Mouse (Mus musculus): ENCODE data around the gene Spdya.
"Not testable (repeated sequence)": the region's sequence is repeated elsewhere in the genome, so short reads cannot be mapped to it uniquely, and the experiment has no call there.

Gene Spdya

GRCm38 (mm10) chr17:71551757-71552451 lies at the start of gene Spdya:
Spdya (plus strand) TSS chr17:71552061.
- DNase-seq (ENCODE audit: low spot score in 2 of 2), result peak; percentile 83 to 88

DNA sequence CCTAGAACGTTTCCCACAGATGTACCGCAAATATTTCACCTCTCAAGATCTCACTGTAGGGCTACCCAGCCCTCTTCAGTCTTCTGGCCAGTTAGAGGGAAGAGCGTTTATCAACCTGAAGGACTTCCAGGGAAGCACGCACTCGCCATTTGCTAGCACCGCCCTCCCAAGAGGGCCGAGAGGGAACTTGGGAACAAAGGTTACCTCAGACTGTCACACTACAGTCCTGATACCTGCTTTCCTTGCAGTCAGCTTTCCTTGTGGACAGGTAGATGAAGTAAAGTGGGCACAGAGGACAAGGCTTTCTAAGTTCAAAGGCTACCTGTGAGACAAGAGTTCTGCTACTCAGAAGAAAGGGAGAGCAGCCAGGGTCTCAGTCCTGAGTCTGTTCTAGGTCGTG lies 45.0 kb upstream of the Spdya start:
- no peak for DNase-seq (ENCODE audit: low spot score in 2 of 2)

DNA sequence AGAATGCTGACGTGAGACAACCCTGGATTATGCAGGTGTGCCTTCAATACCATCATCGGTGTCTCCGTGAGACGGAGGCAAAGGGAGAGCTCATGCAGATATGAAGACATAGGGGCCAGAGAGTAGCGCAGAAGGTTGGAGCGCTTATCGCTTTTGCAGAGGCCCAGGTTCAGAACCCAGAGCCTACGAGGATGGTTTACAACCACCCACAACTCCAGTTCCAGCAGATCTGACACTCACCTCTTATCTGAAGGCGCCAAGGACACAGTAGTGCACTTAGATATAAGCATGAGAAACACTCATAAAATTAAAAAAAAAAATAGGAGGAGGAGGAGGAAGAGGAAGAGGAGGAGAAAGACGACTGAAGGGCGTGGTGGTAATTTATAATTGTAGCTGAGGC lies 41.6 kb upstream of the Spdya start:
- no peak for DNase-seq (ENCODE audit: low spot score in 2 of 2)

DNA sequence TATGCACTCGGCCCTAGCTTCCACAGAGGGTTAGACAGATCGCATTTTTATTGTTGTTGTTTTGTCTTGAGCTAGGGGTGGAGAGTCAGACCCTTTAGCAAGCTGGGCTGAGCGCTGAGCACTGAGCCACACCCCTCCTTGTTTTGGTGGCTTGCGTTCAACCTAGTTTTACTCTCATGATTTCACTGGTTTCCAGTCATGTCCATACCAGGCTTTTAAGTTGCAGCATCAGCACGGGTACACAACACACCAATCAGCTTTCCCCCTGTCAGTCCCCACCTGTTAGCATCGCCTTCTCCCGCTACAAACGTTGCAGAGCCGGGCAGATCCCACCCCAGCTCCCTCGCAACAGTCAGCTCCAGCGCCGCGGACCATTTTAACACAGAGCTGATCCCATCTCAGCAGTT lies 25.6 kb upstream of the Spdya start:
- no peak for DNase-seq (ENCODE audit: low spot score in 2 of 2)

DNA sequence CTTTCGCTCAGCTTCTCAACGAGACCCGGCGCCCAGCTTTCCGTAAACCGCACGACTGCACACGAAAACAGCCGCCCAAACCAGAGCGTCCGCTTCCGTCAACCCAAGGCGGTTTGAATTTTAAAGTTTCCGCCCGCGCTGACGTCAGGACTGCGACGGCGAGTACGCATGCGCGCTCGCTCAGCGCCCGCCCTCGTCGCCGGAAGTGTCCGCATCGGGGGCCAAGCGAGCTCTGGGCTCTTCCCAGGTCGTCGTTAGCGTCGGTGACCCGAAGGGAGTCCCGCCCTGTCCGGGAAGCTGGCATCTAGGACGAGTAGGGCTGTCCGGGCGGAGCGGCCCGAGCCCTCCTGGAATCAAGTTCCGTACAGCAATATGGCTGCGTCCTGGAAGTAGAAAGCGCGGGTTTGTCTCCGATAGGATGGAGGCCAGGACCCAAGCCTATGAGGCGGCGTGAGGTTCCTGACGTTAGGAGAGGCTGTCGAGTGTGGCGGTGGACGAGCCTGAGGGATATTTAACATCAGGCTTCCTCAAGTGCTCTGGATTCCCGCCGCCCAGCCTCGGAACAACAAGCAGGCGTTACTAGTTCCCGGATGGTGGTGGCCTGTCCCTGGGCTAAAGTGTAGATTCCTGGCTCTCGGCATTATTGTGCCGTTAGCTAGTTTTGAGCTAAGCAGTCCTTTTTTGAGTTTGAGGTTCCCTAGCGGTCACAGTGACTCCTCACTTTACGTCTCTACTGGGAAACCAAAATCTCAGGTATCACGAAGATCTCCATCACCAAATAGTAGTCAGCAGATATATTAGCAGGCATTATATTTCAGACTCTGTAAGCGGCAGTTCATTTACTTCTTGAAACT lies 24.9 kb upstream of the Spdya start, which contains the start of gene Ndc80:
TSS of gene Ndc80 (minus strand) at position 147 of the 854 bp plus-strand sequence.
- peak; percentile 91 to 92 for DNase-seq (ENCODE audit: low spot score in 2 of 2)

- no peak for DNase-seq (ENCODE audit: low spot score in 2 of 2)
Measured at GRCm38 (mm10) chr17:71528042-71528441, 23.8 kb upstream of the Spdya start.

DNA sequence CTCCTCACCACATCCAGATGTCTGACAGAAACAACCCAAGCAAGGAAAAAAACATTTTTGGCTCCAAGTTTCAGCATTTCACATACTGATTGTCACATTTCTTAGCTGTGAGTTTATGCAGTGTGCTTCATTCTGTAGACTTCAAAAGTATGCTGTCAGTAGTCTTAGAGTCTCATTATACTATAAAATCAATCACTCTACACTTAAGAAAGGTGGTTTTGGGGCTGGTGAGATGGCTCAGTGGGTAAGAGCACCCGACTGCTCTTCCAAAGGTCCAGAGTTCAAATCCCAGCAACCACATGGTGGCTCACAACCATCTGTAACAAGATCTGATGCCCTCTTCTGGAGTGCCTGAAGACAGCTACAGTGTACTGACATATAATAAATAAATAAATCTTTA lies 16.3 kb upstream of the Spdya start:
- not testable (repeated sequence) for DNase-seq (ENCODE audit: low spot score in 2 of 2)

DNA sequence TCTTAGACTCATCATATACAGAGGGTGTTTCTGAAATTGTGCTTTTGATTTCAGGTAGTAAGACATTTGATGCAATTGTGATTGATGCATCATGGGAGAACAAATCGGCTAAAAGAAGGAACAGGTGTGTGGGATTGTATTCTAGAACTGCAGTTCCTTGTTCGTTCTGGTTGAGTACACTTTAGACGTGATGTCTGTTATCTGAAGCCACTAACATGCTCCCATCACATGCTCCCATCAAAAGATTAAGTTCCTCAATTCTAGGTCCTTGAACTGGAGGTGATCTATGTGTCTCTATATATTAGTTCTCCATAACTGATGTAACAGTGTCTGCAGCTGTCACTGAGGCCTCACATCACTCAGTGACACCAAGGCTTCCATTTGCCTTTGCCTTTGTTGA lies 14.7 kb upstream of the Spdya start:
- no peak for DNase-seq (ENCODE audit: low spot score in 2 of 2)

DNA sequence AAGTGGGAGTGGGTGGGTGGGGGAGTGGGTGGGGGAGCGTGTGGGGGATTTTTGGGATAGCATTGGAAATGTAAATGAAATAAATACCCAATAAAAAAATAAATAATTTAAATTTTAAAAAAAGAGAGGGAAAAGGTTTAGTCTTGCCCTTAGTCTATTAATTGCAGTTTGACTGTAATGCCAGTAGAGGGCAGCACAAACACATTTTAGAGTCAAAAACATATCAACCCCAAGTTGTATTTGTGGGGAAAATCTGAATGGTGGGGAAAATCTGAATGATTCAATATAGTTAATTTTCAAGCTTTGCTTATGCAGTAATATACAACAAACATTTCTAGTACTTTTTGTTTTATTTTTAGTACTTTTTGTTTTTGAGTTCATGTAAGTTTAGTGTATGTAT lies 3.3 kb upstream of the Spdya start:
- DNase-seq (ENCODE audit: low spot score in 2 of 2), result no peak

GRCm38 (mm10) chr17:71551350-71551749 lies 511 bp upstream of the Spdya start:
- no peak for DNase-seq (ENCODE audit: low spot score in 2 of 2)

- DNase-seq (ENCODE audit: low spot score in 2 of 2), result no peak
Measured at GRCm38 (mm10) chr17:71552901-71553300, 1.0 kb downstream of the Spdya start.

DNA sequence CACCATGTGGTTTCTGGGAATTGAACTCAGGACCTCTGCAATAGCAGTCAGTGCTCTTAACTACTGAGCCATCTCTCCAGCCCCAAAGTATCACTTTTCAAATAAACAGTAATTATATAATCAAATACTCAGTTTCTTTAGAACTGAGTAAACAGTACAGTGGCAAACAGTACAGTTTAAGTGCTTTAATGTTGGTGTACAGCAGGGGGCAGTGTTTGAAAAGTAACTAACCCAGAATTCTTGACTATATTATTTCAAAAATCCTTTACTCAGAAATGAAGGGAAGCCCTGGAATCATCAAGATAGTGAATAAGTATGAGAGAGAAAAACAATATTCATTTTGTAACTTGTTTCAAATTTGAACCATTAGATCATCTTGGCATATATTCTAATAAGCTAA lies 9.8 kb downstream of the Spdya start:
- DNase-seq (ENCODE audit: low spot score in 2 of 2), result peak in 1 of 2 experiments; percentile 57

GRCm38 (mm10) chr17:71579176-71579705 lies 27.4 kb downstream of the Spdya start:
- DNase-seq (ENCODE audit: low spot score in 2 of 2), result no peak

GRCm38 (mm10) chr17:71597881-71598658 lies 46.2 kb downstream of the Spdya start:
- peak in 1 of 2 experiments; percentile 19 for DNase-seq (ENCODE audit: low spot score in 2 of 2)

- DNase-seq (ENCODE audit: low spot score in 2 of 2), result peak; percentile 76 to 91
Measured at GRCm38 (mm10) chr17:71598659-71599554, 47.0 kb downstream of the Spdya start.

DNA sequence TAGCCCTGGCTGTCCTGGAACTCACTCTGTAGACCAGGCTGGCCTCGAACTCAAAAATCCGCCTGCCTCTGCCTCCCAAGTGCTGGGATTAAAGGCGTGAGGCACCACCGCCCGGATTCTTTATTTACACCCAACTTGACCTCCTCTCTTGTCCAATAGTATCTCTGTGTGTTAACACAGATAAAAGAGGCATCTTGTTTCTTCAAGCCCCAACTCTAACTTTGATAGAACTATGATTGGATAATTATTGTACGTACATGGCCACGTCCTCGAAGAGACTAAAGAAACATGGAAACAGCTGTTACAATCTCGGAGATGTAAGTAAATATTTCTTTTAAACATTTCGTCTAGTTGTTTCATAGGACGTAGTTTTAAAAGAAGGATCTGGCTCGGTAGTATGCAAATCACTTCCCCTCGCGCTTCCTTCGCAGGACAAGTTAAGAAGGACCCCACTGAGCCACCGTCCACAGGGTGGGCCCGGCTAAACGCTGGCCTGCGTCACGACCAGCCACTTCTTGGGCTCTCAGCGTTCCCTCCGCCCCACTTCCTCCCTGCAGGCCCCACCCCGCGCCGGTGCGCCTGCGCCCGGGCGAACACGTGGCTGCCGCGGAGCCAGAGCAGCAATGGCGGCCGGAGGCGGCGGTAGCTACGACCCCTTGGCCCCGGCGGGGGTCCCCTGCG lies 63.9 kb downstream of the Spdya start, which contains the start of gene Wdr43:
TSS of gene Wdr43 (plus strand) at position 258 of the 681 bp plus-strand sequence.
- peak; percentile 84 to 95 for DNase-seq (ENCODE audit: low spot score in 2 of 2)

DNA sequence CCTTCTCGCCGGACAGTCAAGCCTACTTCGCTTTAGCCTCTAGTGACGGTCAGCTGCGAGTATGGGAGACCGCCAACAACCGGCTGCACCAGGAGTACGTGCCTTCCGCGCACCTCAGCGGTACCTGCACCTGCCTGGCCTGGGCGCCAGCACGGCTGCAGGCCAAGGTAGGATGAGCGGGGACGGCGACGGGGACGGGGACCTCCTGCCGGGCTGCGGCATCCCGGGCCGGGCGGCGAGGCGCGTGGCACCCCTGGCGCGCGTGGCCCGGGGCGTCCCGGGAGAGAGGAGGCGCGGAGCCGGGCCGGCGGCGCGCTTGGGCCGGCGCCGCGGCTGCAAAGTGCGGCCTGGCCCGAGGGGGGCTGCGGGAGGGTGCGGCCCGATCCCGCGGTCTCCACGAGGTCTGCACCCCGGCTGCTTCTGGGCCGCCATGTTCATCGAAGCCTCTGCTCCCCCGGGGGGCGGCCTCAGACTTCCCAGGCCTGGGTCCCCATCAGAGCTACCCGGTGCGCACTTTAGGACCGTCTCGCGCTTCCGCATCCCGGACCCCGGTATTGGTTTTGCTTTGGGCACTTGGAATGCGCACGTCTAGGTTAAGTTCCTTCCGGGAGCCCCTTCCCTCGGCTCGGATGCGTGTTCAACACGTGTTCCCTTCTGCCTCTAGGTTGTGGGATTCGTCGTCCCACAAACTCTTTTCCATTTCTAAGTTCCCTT lies 64.6 kb downstream of the Spdya start:
- peak; percentile 31 to 41 for DNase-seq (ENCODE audit: low spot score in 2 of 2)

DNA sequence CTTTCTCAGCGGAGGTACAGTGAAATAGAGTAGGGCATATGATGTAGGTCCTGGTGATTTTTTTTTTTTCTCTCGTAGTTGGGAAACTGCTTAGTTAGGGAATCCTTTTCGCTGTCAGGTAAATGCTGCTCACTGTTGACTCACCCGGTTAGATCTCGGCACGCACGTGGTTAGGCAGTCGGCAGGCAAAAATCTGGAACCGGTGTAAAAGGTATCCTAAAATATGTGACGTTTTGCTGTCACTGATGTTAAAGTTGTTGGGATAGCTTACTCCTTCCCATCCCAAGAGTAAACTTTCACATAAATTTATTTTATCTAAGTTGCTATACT lies 65.1 kb downstream of the Spdya start:
- peak; percentile 11 to 26 for DNase-seq (ENCODE audit: low spot score in 2 of 2)

DNA sequence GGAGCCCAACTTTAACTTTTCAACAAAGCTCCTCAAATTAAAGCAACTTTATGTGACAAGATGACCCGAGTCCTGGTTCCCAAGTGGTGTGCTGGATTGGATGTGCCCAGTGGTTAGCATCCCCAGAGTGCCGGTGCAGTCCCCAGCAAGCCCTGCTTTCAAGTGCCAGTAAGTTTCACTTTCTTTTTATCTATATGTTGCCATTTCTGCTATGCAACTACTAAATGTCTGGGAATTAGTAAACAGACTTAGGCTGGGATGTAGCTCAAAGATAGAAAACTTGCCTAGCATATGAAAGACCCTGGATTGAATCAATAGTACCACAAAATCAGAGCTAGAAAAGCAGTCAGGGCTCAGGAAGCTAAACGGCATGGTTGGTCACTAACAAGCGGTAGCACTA lies 66.1 kb downstream of the Spdya start:
- peak in 1 of 2 experiments; percentile 11 for DNase-seq (ENCODE audit: low spot score in 2 of 2)

- no peak for DNase-seq (ENCODE audit: low spot score in 2 of 2)
Measured at GRCm38 (mm10) chr17:71631806-71632205, 79.9 kb downstream of the Spdya start.
